Mouse (Mus musculus) lung, embryonic 16.5 days (tissue): ENCODE measurements around the gene Topors. TPM values are rescaled to one million over a fixed set of nuclear protein-coding genes. Genes with fewer than 3 reads are reported as not detected.

Source experiments
- ATAC-seq: fragments of 200-750 bp; cut with Nextera tagmentation; 2 replicates; pipeline ENCODE4 v1.8.0; 2017; ENCODE audit warnings: low read depth, mild to moderate bottlenecking, moderate library complexity
- H3K27ac ChIP-seq: fragments of 300-500 bp; sonication (generic); 2 replicates; pipeline ENCODE4 v1.5.1; 2014; ENCODE audit warnings: mild to moderate bottlenecking, control low read depth, low read length
- H3K27me3 ChIP-seq: fragments of 300-500 bp; sonication (generic); 2 replicates; pipeline ENCODE4 v1.6.1; 2014; ENCODE audit warnings: low read depth, low read length, mixed read lengths; ENCODE audit not compliant: control insufficient read depth, insufficient read depth
- H3K36me3 ChIP-seq: fragments of 300-500 bp; sonication (generic); 2 replicates; pipeline ENCODE4 v1.6.1; 2014; ENCODE audit warnings: low read length; ENCODE audit not compliant: control insufficient read depth, insufficient read depth
- H3K4me1 ChIP-seq: fragments of 300-500 bp; sonication (generic); replicated peaks from 2 replicates; pipeline ENCODE4 v1.6.1; 2014; ENCODE audit warnings: low read length, mixed read lengths; ENCODE audit not compliant: control insufficient read depth, insufficient read depth
- H3K4me2 ChIP-seq: fragments of 300-500 bp; sonication (generic); 2 replicates; pipeline ENCODE4 v1.6.1; 2014; ENCODE audit warnings: low read depth, low read length, control low read depth
- H3K4me3 ChIP-seq: fragments of 300-500 bp; sonication (generic); 2 replicates; pipeline ENCODE4 v1.5.1; 2014; ENCODE audit warnings: mild to moderate bottlenecking, low read length, control low read depth
- H3K9ac ChIP-seq: fragments of 300-500 bp; sonication (generic); 2 replicates; pipeline ENCODE4 v1.6.1; 2014; ENCODE audit warnings: low read length, control low read depth
- H3K9me3 ChIP-seq: fragments of 300-500 bp; sonication (generic); 2 replicates; pipeline ENCODE4 v1.6.1; 2016; ENCODE audit warnings: low read length; ENCODE audit not compliant: control insufficient read depth
- WGBS: fragments of 180-500 bp; shearing (Covaris S2); extraction: QIAGEN DNeasy Blood & Tissue Kit; methylation state at CpG from one replicate; pipeline ENCODE4 v1.1.7; 2014; 5-methylcytosine and 5-hydroxymethylcytosine counted together
- polyA plus RNA-seq: library from polyadenylated mRNA; unstranded; fragments of >200 nt; fragmentation: Nextera tagmentation; extraction: Ambion mirVana; gene quantifications from 2 replicates; pipeline ENCODE4 v1.2.1, GENCODE M21; 2015

Topors gene
- polyA plus RNA-seq, 1 experiment from 2014 or later, result 39.2 TPM

GRCm38 (mm10) chr4:40221004-40221760 lies 48.5 kb downstream of the Topors start:
- H3K9ac ChIP-seq, result no peak overlapping the region
- H3K27ac ChIP-seq, result no peak overlapping the region
- no peak overlapping the region for H3K4me3 ChIP-seq
- H3K9me3 ChIP-seq, result no peaks in the 10 kb centered on the region
- 17% methylated on average over 14 of the region's 14 CpGs for WGBS
- H3K36me3 ChIP-seq, result no peaks in the 10 kb centered on the region
- no peaks in the 10 kb centered on the region for H3K27me3 ChIP-seq
- H3K4me1 ChIP-seq, result no peaks in the 10 kb centered on the region
- no peak for ATAC-seq
- no peak overlapping the region for H3K4me2 ChIP-seq

- no peaks in the 10 kb centered on the region for H3K9me3 ChIP-seq
- H3K27me3 ChIP-seq, result no peaks in the 10 kb centered on the region
- H3K9ac ChIP-seq, result no peak overlapping the region
- no peaks in the 10 kb centered on the region for H3K4me1 ChIP-seq
- no peak overlapping the region for H3K4me2 ChIP-seq
- no peak overlapping the region for H3K27ac ChIP-seq
- H3K36me3 ChIP-seq, result no peaks in the 10 kb centered on the region
- ATAC-seq, result no peak
- no peak overlapping the region for H3K4me3 ChIP-seq
- WGBS, result 18% methylated on average over 12 of the region's 12 CpGs
Measured at GRCm38 (mm10) chr4:40220437-40220836, 49.2 kb downstream of the Topors start.

- H3K36me3 ChIP-seq, result no peaks in the 10 kb centered on the region
- H3K4me1 ChIP-seq, result no peaks in the 10 kb centered on the region
- 70% methylated on average over 7 of the region's 7 CpGs for WGBS
- no peak overlapping the region for H3K4me3 ChIP-seq
- no peak overlapping the region for H3K27ac ChIP-seq
- H3K4me2 ChIP-seq, result no peak overlapping the region
- H3K9me3 ChIP-seq, result no peaks in the 10 kb centered on the region
- no peak overlapping the region for H3K9ac ChIP-seq
- no peaks in the 10 kb centered on the region for H3K27me3 ChIP-seq
- no peak for ATAC-seq
Measured at GRCm38 (mm10) chr4:40218382-40218781, 51.3 kb downstream of the Topors start.

GRCm38 (mm10) chr4:40217910-40218309 lies 51.7 kb downstream of the Topors start:
- Histone ChIP-seq H3K4me1 (no peaks in the 10 kb centered on the region), H3K9me3 (no peaks in the 10 kb centered on the region), H3K27ac (no peak overlapping the region), H3K4me2 (no peak overlapping the region), H3K27me3 (no peaks in the 10 kb centered on the region), H3K36me3 (no peaks in the 10 kb centered on the region), H3K9ac (no peak overlapping the region), H3K4me3 (no peak overlapping the region)
- ATAC-seq, result no peak
- 51% methylated on average over 3 of the region's 3 CpGs for WGBS

GRCm38 (mm10) chr4:40212177-40212576 lies 57.5 kb downstream of the Topors start:
- no peaks in the 10 kb centered on the region for H3K9me3 ChIP-seq
- no peak for ATAC-seq
- H3K4me3 ChIP-seq, result no peak overlapping the region
- WGBS, result 86% methylated on average over 4 of the region's 6 CpGs
- no peaks in the 10 kb centered on the region for H3K27me3 ChIP-seq
- H3K4me2 ChIP-seq, result no peak overlapping the region
- H3K27ac ChIP-seq, result no peak overlapping the region
- no peaks in the 10 kb centered on the region for H3K4me1 ChIP-seq
- H3K36me3 ChIP-seq, result no peaks in the 10 kb centered on the region
- H3K9ac ChIP-seq, result no peak overlapping the region

Other genes starting within 250 kb of the Topors start
- gene Aco1, start 126.8 kb downstream of the Topors start, polyA plus RNA-seq, result 56.8 and 60.3 TPM in 2 replicates
- gene Ddx58, start 30.0 kb downstream of the Topors start, polyA plus RNA-seq, result 11.7 and 13.2 TPM in 2 replicates
- gene Smim27, start 271 bp downstream of the Topors start, polyA plus RNA-seq, result 36.6 and 40.2 TPM in 2 replicates
- gene Ndufb6, start 9.6 kb upstream of the Topors start, polyA plus RNA-seq, result 293 and 294 TPM in 2 replicates
- gene Tmem215, start 202.3 kb upstream of the Topors start, polyA plus RNA-seq, result 0.63 and 0.68 TPM in 2 replicates